Mouse (Mus musculus) embryonic facial prominence, embryonic 12.5 days (tissue): ENCODE measurements around the gene Ripply2. TPM values are rescaled to one million over a fixed set of nuclear protein-coding genes. Genes with fewer than 3 reads are reported as not detected.
A peak's percentile ranks its signal among the peaks of the same experiment; 100 is the strongest.

Experiments used
- ATAC-seq: fragments of 200-750 bp; cut with Nextera tagmentation; 2 replicates; pipeline ENCODE4 v1.8.0; 2017; ENCODE audit not compliant: insufficient number of reproducible peaks, insufficient read depth, low FRiP score, low TSS enrichment
- H3K27ac ChIP-seq: fragments of 300-500 bp; sonication (generic); 2 replicates; pipeline ENCODE4 v1.5.1; 2016; ENCODE audit warnings: mild to moderate bottlenecking
- H3K27me3 ChIP-seq: fragments of 300-500 bp; sonication (generic); 2 replicates; pipeline ENCODE4 v1.6.1; 2016; ENCODE audit warnings: mild to moderate bottlenecking, moderate library complexity
- H3K36me3 ChIP-seq: fragments of 300-500 bp; sonication (generic); 2 replicates; pipeline ENCODE4 v1.6.1; 2016; ENCODE audit warnings: mild to moderate bottlenecking
- H3K4me1 ChIP-seq: fragments of 300-500 bp; sonication (generic); 2 replicates; pipeline ENCODE4 v1.6.1; 2016
- H3K4me2 ChIP-seq: fragments of 300-500 bp; sonication (generic); replicated peaks from 2 replicates; pipeline ENCODE4 v1.6.1; 2016; ENCODE audit warnings: mild to moderate bottlenecking, moderate library complexity
- H3K4me3 ChIP-seq: fragments of 300-500 bp; sonication (generic); 2 replicates; pipeline ENCODE4 v1.5.1; 2016; ENCODE audit warnings: mild to moderate bottlenecking
- H3K9ac ChIP-seq: fragments of 300-500 bp; sonication (generic); 2 replicates; pipeline ENCODE4 v1.6.1; 2016; ENCODE audit warnings: mild to moderate bottlenecking, moderate library complexity
- H3K9me3 ChIP-seq: fragments of 300-500 bp; sonication (generic); 2 replicates; pipeline ENCODE4 v1.6.1; 2016; ENCODE audit warnings: mild to moderate bottlenecking, moderate library complexity
- WGBS: fragments of 180-500 bp; shearing (Covaris S2); methylation state at CpG from one replicate; pipeline ENCODE4 v1.1.7; 2016; 5-methylcytosine and 5-hydroxymethylcytosine counted together
- polyA plus RNA-seq: library from polyadenylated mRNA; unstranded; fragments of >200 nt; fragmentation: Nextera tagmentation; extraction: Ambion mirVana; gene quantifications from 2 replicates; pipeline ENCODE4 v1.2.1, GENCODE M21; 2016

Ripply2 gene
- polyA plus RNA-seq, 1 experiment from 2014 or later: not detected

- H3K27ac ChIP-seq: no peak overlapping the region
- no peak overlapping the region for H3K4me3 ChIP-seq
- H3K9me3 ChIP-seq: no peaks in the 10 kb centered on the region
- H3K36me3 ChIP-seq: no peaks in the 10 kb centered on the region
- ATAC-seq: no peak
- no peak overlapping the region for H3K4me2 ChIP-seq
- H3K9ac ChIP-seq: no peak overlapping the region
- peaks cover 3% of the 10 kb centered on the region; the same call in 1 of the 2 replicates for H3K4me1 ChIP-seq
- 65% methylated on average over 8 of the region's 8 CpGs for WGBS
- H3K27me3 ChIP-seq: no peaks in the 10 kb centered on the region
Measured at GRCm38 (mm10) chr9:86991758-86992157, 23.6 kb upstream of the Ripply2 start.

- H3K27me3 ChIP-seq: no peaks in the 10 kb centered on the region
- no peak for ATAC-seq
- H3K4me2 ChIP-seq: no peak overlapping the region
- H3K27ac ChIP-seq: no peak overlapping the region
- 56% methylated on average over 3 of the region's 3 CpGs for WGBS
- no peaks in the 10 kb centered on the region for H3K4me1 ChIP-seq
- H3K9me3 ChIP-seq: no peaks in the 10 kb centered on the region
- no peaks in the 10 kb centered on the region for H3K36me3 ChIP-seq
- H3K9ac ChIP-seq: no peak overlapping the region
- H3K4me3 ChIP-seq: no peak overlapping the region
Measured at GRCm38 (mm10) chr9:86997046-86997691, 18.2 kb upstream of the Ripply2 start.

- no peaks in the 10 kb centered on the region for H3K9me3 ChIP-seq
- H3K27ac ChIP-seq: no peak overlapping the region
- no peaks in the 10 kb centered on the region for H3K27me3 ChIP-seq
- 57% methylated on average over 2 of the region's 2 CpGs for WGBS
- no peak overlapping the region for H3K9ac ChIP-seq
- ATAC-seq: no peak
- no peaks in the 10 kb centered on the region for H3K36me3 ChIP-seq
- H3K4me1 ChIP-seq: no peaks in the 10 kb centered on the region
- H3K4me2 ChIP-seq: no peak overlapping the region
- H3K4me3 ChIP-seq: no peak overlapping the region
Measured at GRCm38 (mm10) chr9:86999956-87000582, 15.3 kb upstream of the Ripply2 start.

- no peaks in the 10 kb centered on the region for H3K9me3 ChIP-seq
- no peak overlapping the region for H3K27ac ChIP-seq
- H3K4me1 ChIP-seq: no peaks in the 10 kb centered on the region
- H3K27me3 ChIP-seq: no peaks in the 10 kb centered on the region
- no peak overlapping the region for H3K4me2 ChIP-seq
- no peaks in the 10 kb centered on the region for H3K36me3 ChIP-seq
- WGBS: 69% methylated on average over 6 of the region's 6 CpGs
- no peak overlapping the region for H3K4me3 ChIP-seq
- no peak overlapping the region for H3K9ac ChIP-seq
- no peak for ATAC-seq
Measured at GRCm38 (mm10) chr9:87004701-87005434, 10.5 kb upstream of the Ripply2 start.

- Histone ChIP-seq H3K9me3 (no peaks in the 10 kb centered on the region), H3K4me2 (no peak overlapping the region), H3K4me1 (no peaks in the 10 kb centered on the region), H3K36me3 (no peaks in the 10 kb centered on the region), H3K27ac (no peak overlapping the region), H3K4me3 (no peak overlapping the region), H3K27me3 (no peaks in the 10 kb centered on the region), H3K9ac (no peak overlapping the region)
- WGBS: 49% methylated on average over 5 of the region's 5 CpGs
- no peak for ATAC-seq
Measured at GRCm38 (mm10) chr9:87005435-87005779, 9.9 kb upstream of the Ripply2 start.

- WGBS: 71% methylated on average over 6 of the region's 6 CpGs
- no peak overlapping the region for H3K4me2 ChIP-seq
- no peak overlapping the region for H3K4me3 ChIP-seq
- H3K27me3 ChIP-seq: peaks cover 3% of the 10 kb centered on the region; the same call in 1 of the 2 replicates
- H3K36me3 ChIP-seq: no peaks in the 10 kb centered on the region
- no peak for ATAC-seq
- no peaks in the 10 kb centered on the region for H3K4me1 ChIP-seq
- H3K9ac ChIP-seq: no peak overlapping the region
- H3K27ac ChIP-seq: no peak overlapping the region
- no peaks in the 10 kb centered on the region for H3K9me3 ChIP-seq
Measured at GRCm38 (mm10) chr9:87008507-87008906, 6.8 kb upstream of the Ripply2 start.

- H3K27ac ChIP-seq: no peak overlapping the region
- H3K4me2 ChIP-seq: no peak overlapping the region
- 77% methylated on average over 1 of the region's 1 CpGs for WGBS
- H3K36me3 ChIP-seq: no peaks in the 10 kb centered on the region
- no peak overlapping the region for H3K9ac ChIP-seq
- peaks cover 5% of the 10 kb centered on the region for H3K27me3 ChIP-seq
- ATAC-seq: no peak
- no peak overlapping the region for H3K4me3 ChIP-seq
- H3K4me1 ChIP-seq: no peaks in the 10 kb centered on the region
- no peaks in the 10 kb centered on the region for H3K9me3 ChIP-seq
Measured at GRCm38 (mm10) chr9:87008919-87009318, 6.4 kb upstream of the Ripply2 start.

- Histone ChIP-seq H3K27ac (no peak overlapping the region), H3K4me3 (peak overlapping the region; percentile 47), H3K9ac (no peak overlapping the region), H3K4me1 (peaks cover 8% of the 10 kb centered on the region; the same call in 1 of the 2 replicates), H3K36me3 (no peaks in the 10 kb centered on the region), H3K9me3 (no peaks in the 10 kb centered on the region), H3K4me2 (peak overlapping the region; percentile 82), H3K27me3 (peaks cover 44% of the 10 kb centered on the region)
- 3% methylated on average over 10 of the region's 10 CpGs for WGBS
- 0 out of 2 replicates have a peak, but pooled peaks have one; percentile 52 for ATAC-seq
Measured at GRCm38 (mm10) chr9:87015938-87016294, 579 bp downstream of the Ripply2 start.

GRCm38 (mm10) chr9:87021778-87022523 lies 6.6 kb downstream of the Ripply2 start, which contains the start of gene Cyb5r4:
Cyb5r4 (plus strand) TSS chr9:87022014.
- H3K9me3 ChIP-seq: no peaks in the 10 kb centered on the region
- peak within 1 kb of the TSS; percentile 55 for H3K4me3 ChIP-seq
- H3K27ac ChIP-seq: no peak within 1 kb of the TSS
- peaks cover 13% of the 10 kb centered on the region for H3K27me3 ChIP-seq
- peak within 1 kb of the TSS; percentile 60 for H3K9ac ChIP-seq
- peaks cover 4% of the 10 kb centered on the region; the same call in 1 of the 2 replicates for H3K4me1 ChIP-seq
- ATAC-seq: peak; percentile 100
- no peaks in the 10 kb centered on the region for H3K36me3 ChIP-seq
- H3K4me2 ChIP-seq: peak within 1 kb of the TSS; percentile 69
- WGBS: under 1% methylated on average over 52 of the region's 52 CpGs

GRCm38 (mm10) chr9:87025764-87026163 lies 10.4 kb downstream of the Ripply2 start:
- no peak overlapping the region for H3K4me2 ChIP-seq
- no peak for ATAC-seq
- no peak overlapping the region for H3K4me3 ChIP-seq
- no peak overlapping the region for H3K9ac ChIP-seq
- H3K36me3 ChIP-seq: 0 out of 2 replicates have a peak, but pooled peaks cover 4% of the 10 kb centered on the region
- H3K27ac ChIP-seq: no peak overlapping the region
- H3K9me3 ChIP-seq: no peaks in the 10 kb centered on the region
- H3K27me3 ChIP-seq: no peaks in the 10 kb centered on the region
- WGBS: 83% methylated on average over 6 of the region's 6 CpGs
- peaks cover 4% of the 10 kb centered on the region; the same call in 1 of the 2 replicates for H3K4me1 ChIP-seq

- H3K4me1 ChIP-seq: peaks cover 4% of the 10 kb centered on the region; the same call in 1 of the 2 replicates
- H3K4me2 ChIP-seq: no peak overlapping the region
- no peak for ATAC-seq
- WGBS: 42% methylated on average over 8 of the region's 8 CpGs
- H3K9me3 ChIP-seq: no peaks in the 10 kb centered on the region
- H3K36me3 ChIP-seq: 0 out of 2 replicates have a peak, but pooled peaks cover 4% of the 10 kb centered on the region
- no peaks in the 10 kb centered on the region for H3K27me3 ChIP-seq
- no peak overlapping the region for H3K9ac ChIP-seq
- H3K27ac ChIP-seq: no peak overlapping the region
- H3K4me3 ChIP-seq: no peak overlapping the region
Measured at GRCm38 (mm10) chr9:87027423-87028084, 12.2 kb downstream of the Ripply2 start.
